Mouse (Mus musculus) common myeloid progenitor, adult 5-6 weeks (primary cell): ENCODE measurements at regions not wholly inside any gene's neighbourhood (a gene's known extent, or its start where the extent isn't known, plus 50 kb on each side); places are given as distances from the start of the nearest gene placed in this dataset.

Experiments used
- ATAC-seq: replicated peaks from 2 replicates; pipeline ENCODE4 v1.8.0; 2016; ENCODE audit warnings: low read depth, mild to moderate bottlenecking, moderate TSS enrichment, inconsistent platforms; ENCODE audit not compliant: poor library complexity, severe bottlenecking

GRCm38 (mm10) chr5:51709447-51709991, 142.0 kb upstream of the Ppargc1a start:
- ATAC-seq: no peak

- no peak for ATAC-seq
Observed at GRCm38 (mm10) chr5:51679884-51680283, 112.4 kb upstream of the Ppargc1a start.

- no peak for ATAC-seq
Observed at GRCm38 (mm10) chr5:51671190-51671589, 103.7 kb upstream of the Ppargc1a start.

GRCm38 (mm10) chr5:51665241-51665640, 97.7 kb upstream of the Ppargc1a start:
- ATAC-seq: no peak

- ATAC-seq: no peak
Observed at GRCm38 (mm10) chr5:51658232-51658896, 90.8 kb upstream of the Ppargc1a start.

GRCm38 (mm10) chr5:51653507-51653906, 86.0 kb upstream of the Ppargc1a start:
- ATAC-seq: peak; percentile 54

- ATAC-seq: no peak
Observed at GRCm38 (mm10) chr5:51624400-51624799, 56.9 kb upstream of the Ppargc1a start.
